Mouse (Mus musculus) kidney, adult 2 months (tissue): ENCODE data around the gene Eva1c.

Source experiments
- CTCF ChIP-seq: fragments of 200-500 bp; conservative IDR thresholded peaks from 2 replicates; pipeline ENCODE4 v1.5.1; 2011; ENCODE audit warnings: low read depth, mild to moderate bottlenecking, control low read depth, low read length, moderate library complexity, mixed read lengths; ENCODE audit not compliant: insufficient read depth, insufficient read length
- POLR2A ChIP-seq: fragments of 200-500 bp; IDR thresholded peaks from one replicate; pipeline ENCODE4 v1.6.1; 2011; ENCODE audit warnings: low read depth, low read length, control low read depth

GRCm38 (mm10) chr16:90849262-90849661 lies 22.7 kb downstream of the Eva1c start:
- TF ChIP-seq CTCF (no peak), POLR2A (no peak)
